Mouse (Mus musculus): ENCODE results near the gene Ormdl3. TPM values are rescaled to one million over a fixed set of nuclear protein-coding genes. Genes with fewer than 3 reads are reported as not detected.

Gene Ormdl3
- total RNA-seq, 2 experiments from 2014 or later, result 45.9 to 47.9 TPM

GRCm38 (mm10) chr11:98546529-98547307 lies 40.5 kb downstream of the Ormdl3 start:
- TF ChIP-seq CTCF (IDR thresholded peaks at IDR 0.05), result no peak
- intact Hi-C loops (cut with DNase I), result no loop called here

GRCm38 (mm10) chr11:98545711-98546231 lies 41.4 kb downstream of the Ormdl3 start, which contains the start of gene Ikzf3:
Ikzf3 (minus strand) TSS chr11:98546031.
- no peak for TF ChIP-seq CTCF (IDR thresholded peaks at IDR 0.05)
- DNase-seq (ENCODE audit: extremely low spot score in 1 of 2, low spot score in 2 of 2), result peak; percentile 18 to 20
- intact Hi-C loops (cut with DNase I), result no loop called here
- peak within 1 kb of the TSS; percentile 51 for H3K4me3 ChIP-seq
- H3K27ac ChIP-seq, result no peak within 1 kb of the TSS

More at GRCm38 (mm10) chr11:98546529-98547307, 40.5 kb downstream of the Ormdl3 start:
- Histone ChIP-seq H3K4me3 (no peak overlapping the region), H3K27ac (no peak overlapping the region)
- no peak for DNase-seq (ENCODE audit: extremely low spot score in 1 of 2, low spot score in 2 of 2)

GRCm38 (mm10) chr11:98544890-98545677 lies 42.1 kb downstream of the Ormdl3 start:
- H3K4me3 ChIP-seq, result peak overlapping the region; percentile 51
- TF ChIP-seq CTCF (IDR thresholded peaks at IDR 0.05), result no peak
- intact Hi-C loops (cut with DNase I), result no loop called here
- DNase-seq (ENCODE audit: extremely low spot score in 1 of 2, low spot score in 2 of 2), result no peak
- H3K27ac ChIP-seq, result no peak overlapping the region

- no peak for DNase-seq (ENCODE audit: extremely low spot score in 1 of 2, low spot score in 2 of 2)
- no peak overlapping the region for H3K4me3 ChIP-seq
- intact Hi-C loops (cut with DNase I), result no loop called here
- no peak for TF ChIP-seq CTCF (IDR thresholded peaks at IDR 0.05)
- H3K27ac ChIP-seq, result no peak overlapping the region
Measured at GRCm38 (mm10) chr11:98543414-98543813, 43.8 kb downstream of the Ormdl3 start.

- DNase-seq (ENCODE audit: extremely low spot score in 1 of 2, low spot score in 2 of 2), result no peak
- intact Hi-C loops (cut with DNase I), result no loop called here
- Histone ChIP-seq H3K4me3 (no peak overlapping the region), H3K27ac (no peak overlapping the region)
- no peak for TF ChIP-seq CTCF (IDR thresholded peaks at IDR 0.05)
Measured at GRCm38 (mm10) chr11:98542553-98542952, 44.6 kb downstream of the Ormdl3 start.

GRCm38 (mm10) chr11:98540319-98540718 lies 46.8 kb downstream of the Ormdl3 start:
- H3K4me3 ChIP-seq, result no peak overlapping the region
- no peak for DNase-seq (ENCODE audit: extremely low spot score in 1 of 2, low spot score in 2 of 2)
- intact Hi-C loops (cut with DNase I), result no loop called here
- TF ChIP-seq CTCF (IDR thresholded peaks at IDR 0.05), result peak; percentile 30
- no peak overlapping the region for H3K27ac ChIP-seq

- no peak for TF ChIP-seq CTCF (IDR thresholded peaks at IDR 0.05)
- Histone ChIP-seq H3K27ac (no peak overlapping the region), H3K4me3 (no peak overlapping the region)
- intact Hi-C loops (cut with DNase I), result no loop called here
- no peak for DNase-seq (ENCODE audit: extremely low spot score in 1 of 2, low spot score in 2 of 2)
Measured at GRCm38 (mm10) chr11:98537480-98538034, 49.6 kb downstream of the Ormdl3 start.

Other genes with a start within 250 kb of the Ormdl3 start
- gene Ppp1r1b, start 239.0 kb downstream of the Ormdl3 start, total RNA-seq (2021), result 100 to 1,000 TPM; 146 to 208 TPM
- 10 to 100 TPM; 35.7 to 42.4 TPM for gene Stard3, start 229.0 kb downstream of the Ormdl3 start, total RNA-seq (2021)
- gene Tcap, start 203.6 kb downstream of the Ormdl3 start, total RNA-seq (2021), result 1 to 10 TPM; 8.7 to 10.0 TPM
- gene Pnmt, start 200.9 kb downstream of the Ormdl3 start, total RNA-seq (2021), result under 1 TPM in 1 of 2 experiments, not detected in 1; 0.51 TPM
- 10 to 100 TPM; 10.2 to 11.9 TPM for gene Pgap3, start 186.9 kb downstream of the Ormdl3 start, total RNA-seq (2021)
- 1 to 10 TPM; 1.8 to 1.9 TPM for gene Erbb2, start 174.9 kb downstream of the Ormdl3 start, total RNA-seq (2021)
- gene Mien1, start 148.4 kb downstream of the Ormdl3 start, total RNA-seq (2021), result 100 to 1,000 TPM; 100 to 106 TPM
- gene Grb7, start 141.0 kb downstream of the Ormdl3 start, total RNA-seq (2021), result 1 to 10 TPM; 2.0 to 2.5 TPM
- gene Ikzf3, start 41.3 kb downstream of the Ormdl3 start, total RNA-seq (2021), result under 1 TPM; 0.11 to 0.33 TPM
- gene Zpbp2, start 36.3 kb downstream of the Ormdl3 start, total RNA-seq (2021), result not detected
- not detected for gene Lrrc3c, start 10.9 kb upstream of the Ormdl3 start, total RNA-seq (2021)
- 10 to 100 TPM in 1 of 2 experiments, 1 to 10 TPM in 1; 8.8 to 12.1 TPM for gene Gm12355, start 38.3 kb upstream of the Ormdl3 start, total RNA-seq (2021)
- under 1 TPM; 0.23 to 0.27 TPM for gene Gsdma3, start 39.0 kb upstream of the Ormdl3 start, total RNA-seq (2021)
- gene Gsdma2, start 59.4 kb upstream of the Ormdl3 start, total RNA-seq (2021), result not detected
- not detected for gene Gsdma, start 77.0 kb upstream of the Ormdl3 start, total RNA-seq (2021)
- gene Psmd3, start 95.2 kb upstream of the Ormdl3 start, total RNA-seq (2021), result 100 to 1,000 TPM; 132 TPM
- not detected for gene Csf3, start 113.9 kb upstream of the Ormdl3 start, total RNA-seq (2021)
- 100 to 1,000 TPM; 126 to 134 TPM for gene Med24, start 142.1 kb upstream of the Ormdl3 start, total RNA-seq (2021)
- 100 to 1,000 TPM; 730 to 768 TPM for gene Thra, start 153.3 kb upstream of the Ormdl3 start, total RNA-seq (2021)
- 100 to 1,000 TPM in 1 of 2 experiments, 10 to 100 TPM in 1; 91.9 to 153 TPM for gene Nr1d1, start 188.0 kb upstream of the Ormdl3 start, total RNA-seq (2021)
- 100 to 1,000 TPM; 178 to 192 TPM for gene Msl1, start 208.1 kb upstream of the Ormdl3 start, total RNA-seq (2021)
- gene Casc3, start 217.5 kb upstream of the Ormdl3 start, total RNA-seq (2021), result 10 to 100 TPM; 53.0 to 57.6 TPM
- gene Rapgefl1, start 249.4 kb upstream of the Ormdl3 start, total RNA-seq (2021), result 100 to 1,000 TPM; 144 to 153 TPM